In the genomic region with DNA sequence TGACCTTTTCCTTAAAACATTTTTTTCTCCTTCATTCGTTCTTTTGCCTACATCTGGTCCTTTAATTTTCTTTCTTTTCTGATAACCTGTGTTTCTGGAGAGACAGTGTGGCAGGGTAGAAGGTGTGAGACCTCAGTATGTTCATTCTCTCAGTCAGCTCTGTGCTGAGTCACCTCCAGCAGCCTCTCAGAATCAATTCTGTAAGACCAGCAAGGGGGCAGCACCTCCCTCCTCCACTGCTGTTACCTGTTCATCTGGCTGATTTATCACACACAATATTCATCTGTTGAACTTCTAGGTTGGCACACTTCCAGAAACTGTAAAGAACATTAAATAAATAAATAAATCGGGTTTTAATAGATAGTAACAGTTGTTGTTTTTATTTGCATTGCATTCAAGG, we compare ENCODE assay signal across 18 mouse cellular contexts. TPM values are rescaled to one million over a fixed set of nuclear protein-coding genes. Genes with fewer than 3 reads are reported as not detected.
DNase-seq lines count a peak whose midpoint lies in the region; ATAC-seq and TF ChIP-seq lines count a peak whose summit lies in the region.
"Had no signal": no experiment of that assay in that cellular context is flagged by ENCODE, and none has a peak within 500 bp of the region (broad histone marks: within the 10 kb centered on the region; RNA-seq: fewer than 3 reads in every experiment).

No protein-coding gene starts in this region.

- no peak for DNase-seq in hindbrain, postnatal 0 days (ENCODE audit: low spot score)
- DNase-seq in hindbrain, embryonic 10.5 days (ENCODE audit: low spot score): no peak
- DNase-seq in midbrain, postnatal 0 days (ENCODE audit: low spot score): no peak
- no peak for DNase-seq in G1E (ENCODE audit: low spot score)
- no peak for DNase-seq in stomach, postnatal 0 days (ENCODE audit: low spot score)
- no peak for DNase-seq in gastrocnemius, adult 8-10 months (ENCODE audit: low spot score in 2 of 2)
- DNase-seq in lung, postnatal 4 days: no peak
- DNase-seq: cerebellum, adult 9-11 months; gastrocnemius, postnatal 25 days; heart, postnatal 14 days; kidney, adult 2 months; kidney, postnatal 25 days; layer of hippocampus, adult 9-11 months had no signal

- no peak overlapping the region for H3K4me3 ChIP-seq in hindbrain, postnatal 0 days (ENCODE audit: low read length)
- no peak overlapping the region for H3K4me3 ChIP-seq in hindbrain, embryonic 10.5 days
- no peak overlapping the region for H3K4me3 ChIP-seq in midbrain, postnatal 0 days (ENCODE audit: low read depth, low read length)
- no peak overlapping the region for H3K4me3 ChIP-seq in midbrain, embryonic 16.5 days (ENCODE audit: low read depth, low read length)
- H3K4me3 ChIP-seq in G1E (ENCODE audit: low read depth, low read length): no peak overlapping the region
- no peak overlapping the region for H3K4me3 ChIP-seq in stomach, postnatal 0 days (ENCODE audit: low read depth, low read length)
- H3K4me3 ChIP-seq: limb, embryonic 15.5 days; neural tube, embryonic 12.5 days had no signal

- no peaks in the 10 kb centered on the region for H3K9me3 ChIP-seq in hindbrain, postnatal 0 days (ENCODE audit: low read length)
- no peaks in the 10 kb centered on the region for H3K9me3 ChIP-seq in hindbrain, embryonic 10.5 days
- no peaks in the 10 kb centered on the region for H3K9me3 ChIP-seq in midbrain, postnatal 0 days (ENCODE audit: low read length)
- H3K9me3 ChIP-seq in midbrain, embryonic 16.5 days (replicated peaks; ENCODE audit: control insufficient read depth, low read length, poor library complexity, severe bottlenecking): no peaks in the 10 kb centered on the region
- no peaks in the 10 kb centered on the region for H3K9me3 ChIP-seq in G1E (replicated peaks)
- no peaks in the 10 kb centered on the region for H3K9me3 ChIP-seq in stomach, postnatal 0 days (ENCODE audit: control insufficient read depth, low read length)
- H3K9me3 ChIP-seq: limb, embryonic 15.5 days; neural tube, embryonic 12.5 days had no signal

- WGBS in hindbrain, postnatal 0 days: 61% methylated on average over 2 of the region's 2 CpGs
- 73% methylated on average over 2 of the region's 2 CpGs for WGBS in hindbrain, embryonic 10.5 days
- WGBS in midbrain, postnatal 0 days: 66% methylated on average over 2 of the region's 2 CpGs
- 68% methylated on average over 2 of the region's 2 CpGs for WGBS in midbrain, embryonic 16.5 days
- 38% methylated on average over 2 of the region's 2 CpGs for WGBS in stomach, postnatal 0 days

- TF ChIP-seq CTCF in hindbrain, postnatal 0 days (IDR thresholded peaks at IDR 0.05; ENCODE audit: low read depth): peak; percentile 13; the same call in 1 of the 2 replicates
- TF ChIP-seq CTCF in midbrain, postnatal 0 days (IDR thresholded peaks at IDR 0.05): peak; percentile 19; the same call in 1 of the 2 replicates
- no peak for TF ChIP-seq CTCF in G1E (IDR thresholded peaks at IDR 0.05; ENCODE audit: low read depth, low read length)
- peak; percentile 55 for TF ChIP-seq CTCF in stomach, postnatal 0 days (IDR thresholded peaks at IDR 0.05; ENCODE audit: low read depth)

- no peak overlapping the region for H3K4me2 ChIP-seq in hindbrain, postnatal 0 days (ENCODE audit: low read depth, low read length)
- no peak overlapping the region for H3K4me2 ChIP-seq in midbrain, postnatal 0 days (ENCODE audit: low read depth, low read length, poor library complexity, severe bottlenecking)
- H3K4me2 ChIP-seq in midbrain, embryonic 16.5 days (ENCODE audit: low read length): no peak overlapping the region
- H3K4me2 ChIP-seq in stomach, postnatal 0 days (replicated peaks; ENCODE audit: low read depth): no peak overlapping the region
- H3K4me2 ChIP-seq: heart, embryonic 11.5 days; hindbrain, embryonic 14.5 days; limb, embryonic 15.5 days; neural tube, embryonic 12.5 days had no signal

- H3K27ac ChIP-seq in hindbrain, postnatal 0 days: no peak overlapping the region
- H3K27ac ChIP-seq in hindbrain, embryonic 10.5 days: no peak overlapping the region
- no peak overlapping the region for H3K27ac ChIP-seq in midbrain, postnatal 0 days (ENCODE audit: low read depth, low read length)
- no peak overlapping the region for H3K27ac ChIP-seq in midbrain, embryonic 16.5 days (ENCODE audit: low read length)
- no peak overlapping the region for H3K27ac ChIP-seq in stomach, postnatal 0 days (replicated peaks)
- H3K27ac ChIP-seq: hindbrain, embryonic 14.5 days; limb, embryonic 15.5 days; neural tube, embryonic 12.5 days had no signal

- no peak overlapping the region for H3K9ac ChIP-seq in hindbrain, postnatal 0 days (replicated peaks; ENCODE audit: low read length)
- no peak overlapping the region for H3K9ac ChIP-seq in midbrain, postnatal 0 days (replicated peaks; ENCODE audit: low read length, poor library complexity, severe bottlenecking)
- no peak overlapping the region for H3K9ac ChIP-seq in midbrain, embryonic 16.5 days (ENCODE audit: low read depth, low read length)
- H3K9ac ChIP-seq in stomach, postnatal 0 days (ENCODE audit: low read length): no peak overlapping the region
- H3K9ac ChIP-seq: hindbrain, embryonic 14.5 days; limb, embryonic 15.5 days; neural tube, embryonic 12.5 days had no signal

- H3K27me3 ChIP-seq in hindbrain, postnatal 0 days (ENCODE audit: insufficient read depth, low read length): no peaks in the 10 kb centered on the region
- H3K27me3 ChIP-seq in hindbrain, embryonic 10.5 days (ENCODE audit: insufficient read depth, poor library complexity, severe bottlenecking): no peaks in the 10 kb centered on the region
- no peaks in the 10 kb centered on the region for H3K27me3 ChIP-seq in midbrain, postnatal 0 days (ENCODE audit: insufficient read depth, low read length)
- H3K27me3 ChIP-seq in midbrain, embryonic 16.5 days (ENCODE audit: control insufficient read depth, insufficient read depth, low read depth, low read length): no peaks in the 10 kb centered on the region
- no peaks in the 10 kb centered on the region for H3K27me3 ChIP-seq in G1E (ENCODE audit: insufficient read depth, low read length)
- no peaks in the 10 kb centered on the region for H3K27me3 ChIP-seq in stomach, postnatal 0 days (ENCODE audit: control insufficient read depth, insufficient read depth, low read length)
- H3K27me3 ChIP-seq: limb, embryonic 15.5 days; neural tube, embryonic 12.5 days had no signal

- no peak for TF ChIP-seq EP300 in stomach, postnatal 0 days (optimal IDR thresholded peaks at IDR 0.05)

- no peaks in the 10 kb centered on the region for H3K36me3 ChIP-seq in hindbrain, postnatal 0 days (ENCODE audit: insufficient read depth, low read length)
- no peaks in the 10 kb centered on the region; the same call in 1 of the 2 replicates for H3K36me3 ChIP-seq in hindbrain, embryonic 10.5 days
- H3K36me3 ChIP-seq in midbrain, postnatal 0 days (ENCODE audit: insufficient read depth, low read length): no peaks in the 10 kb centered on the region
- H3K36me3 ChIP-seq in midbrain, embryonic 16.5 days (ENCODE audit: control insufficient read depth, insufficient read depth, low read length): no peaks in the 10 kb centered on the region
- H3K36me3 ChIP-seq in G1E (replicated peaks): peaks cover 26% of the 10 kb centered on the region
- H3K36me3 ChIP-seq in stomach, postnatal 0 days (ENCODE audit: control insufficient read depth, insufficient read depth, low read length): no peaks in the 10 kb centered on the region
- H3K36me3 ChIP-seq: limb, embryonic 15.5 days; neural tube, embryonic 12.5 days had no signal

- no peak for ATAC-seq in hindbrain, postnatal 0 days
- no peak for ATAC-seq in midbrain, postnatal 0 days (ENCODE audit: low FRiP score)
- ATAC-seq in midbrain, embryonic 16.5 days: no peak
- peak; percentile 45; the same call in 1 of the 2 replicates for ATAC-seq in G1E (ENCODE audit: extremely low read depth, insufficient number of reproducible peaks, low FRiP score, poor library complexity, severe bottlenecking)
- no peak for ATAC-seq in stomach, postnatal 0 days (ENCODE audit: low FRiP score, low TSS enrichment)

- no peaks in the 10 kb centered on the region for H3K4me1 ChIP-seq in hindbrain, postnatal 0 days (ENCODE audit: insufficient read depth, low read length)
- H3K4me1 ChIP-seq in hindbrain, embryonic 10.5 days (replicated peaks): no peaks in the 10 kb centered on the region
- no peaks in the 10 kb centered on the region for H3K4me1 ChIP-seq in midbrain, postnatal 0 days (ENCODE audit: insufficient read depth, low read length)
- no peaks in the 10 kb centered on the region for H3K4me1 ChIP-seq in midbrain, embryonic 16.5 days (ENCODE audit: control insufficient read depth, insufficient read depth, low read length)
- H3K4me1 ChIP-seq in G1E (ENCODE audit: insufficient read depth, low read depth, low read length): peaks cover 2% of the 10 kb centered on the region; the same call in 1 of the 2 replicates
- no peaks in the 10 kb centered on the region for H3K4me1 ChIP-seq in stomach, postnatal 0 days (replicated peaks; ENCODE audit: control insufficient read depth, insufficient read depth)
- H3K4me1 ChIP-seq: limb, embryonic 15.5 days; neural tube, embryonic 12.5 days had no signal

RNA-seq across cellular contexts. Expression of a gene that starts 13.3 kb away (rescaled TPM):
- 6.6 and 11.4 TPM in 2 replicates for total RNA-seq in hindbrain, postnatal 0 days (2014; rRNA removed)
- 5.7 and 6.2 TPM in 2 replicates for polyA plus RNA-seq in hindbrain, postnatal 0 days (2015; fragmentation: Nextera tagmentation; extraction: Ambion mirVana)
- polyA plus RNA-seq in hindbrain, embryonic 10.5 days (2016; fragmentation: Nextera tagmentation; extraction: Ambion mirVana): 4.3 and 5.6 TPM in 2 replicates
- 6.3 and 6.7 TPM in 2 replicates for total RNA-seq in midbrain, postnatal 0 days (2014; rRNA removed)
- 4.3 and 4.7 TPM in 2 replicates for polyA plus RNA-seq in midbrain, postnatal 0 days (2015; fragmentation: Nextera tagmentation; extraction: Ambion mirVana)
- 4.3 and 4.4 TPM in 2 replicates for polyA plus RNA-seq in midbrain, embryonic 16.5 days (2015; fragmentation: Nextera tagmentation; extraction: Ambion mirVana)
- total RNA-seq in G1E (2014; fragmentation: Nextera tagmentation) (27.6 and 40.9 TPM in 2 replicates), G1E (2017) (14.7 and 16.7 TPM in 2 replicates)
- 20.5 and 27.5 TPM in 2 replicates for polyA plus RNA-seq in G1E (2012)
- 7.9 and 8.7 TPM in 2 replicates for polyA plus RNA-seq in stomach, postnatal 0 days (2015; fragmentation: Nextera tagmentation; extraction: Ambion mirVana)
- 1 to 10 TPM; 3.1 to 5.1 (median 4.2) TPM for total RNA-seq in gastrocnemius, adult 8-10 months (2022)

RNA-seq across cellular contexts. Expression of a gene that starts 36.6 kb away (rescaled TPM):
- total RNA-seq in hindbrain, postnatal 0 days (2014; rRNA removed): 1.4 and 5.6 TPM in 2 replicates
- polyA plus RNA-seq in hindbrain, postnatal 0 days (2015; fragmentation: Nextera tagmentation; extraction: Ambion mirVana): 3.2 and 4.9 TPM in 2 replicates
- polyA plus RNA-seq in hindbrain, embryonic 10.5 days (2016; fragmentation: Nextera tagmentation; extraction: Ambion mirVana): 5.0 and 5.5 TPM in 2 replicates
- total RNA-seq in midbrain, postnatal 0 days (2014; rRNA removed): 0.71 and 2.4 TPM in 2 replicates
- polyA plus RNA-seq in midbrain, postnatal 0 days (2015; fragmentation: Nextera tagmentation; extraction: Ambion mirVana): 3.0 and 3.1 TPM in 2 replicates
- 4.6 TPM in 2 replicates for polyA plus RNA-seq in midbrain, embryonic 16.5 days (2015; fragmentation: Nextera tagmentation; extraction: Ambion mirVana)
- total RNA-seq in G1E (2014; fragmentation: Nextera tagmentation) (14.9 and 19.7 TPM in 2 replicates), G1E (2017) (11.6 and 20.4 TPM in 2 replicates)
- 1.3 and 1.6 TPM in 2 replicates for polyA plus RNA-seq in G1E (2012)
- polyA plus RNA-seq in stomach, postnatal 0 days (2015; fragmentation: Nextera tagmentation; extraction: Ambion mirVana): 1.1 and 2.4 TPM in 2 replicates
- total RNA-seq in gastrocnemius, adult 8-10 months (2022): 1 to 10 TPM; 5.0 to 7.1 (median 6.3) TPM

RNA-seq across cellular contexts. Expression of a gene that starts 36.7 kb away (rescaled TPM):
- total RNA-seq in hindbrain, postnatal 0 days (2014; rRNA removed): 100 and 119 TPM in 2 replicates
- polyA plus RNA-seq in hindbrain, postnatal 0 days (2015; fragmentation: Nextera tagmentation; extraction: Ambion mirVana): 411 and 424 TPM in 2 replicates
- 1,255 and 1,284 TPM in 2 replicates for polyA plus RNA-seq in hindbrain, embryonic 10.5 days (2016; fragmentation: Nextera tagmentation; extraction: Ambion mirVana)
- total RNA-seq in midbrain, postnatal 0 days (2014; rRNA removed): 67.5 and 85.1 TPM in 2 replicates
- 244 and 247 TPM in 2 replicates for polyA plus RNA-seq in midbrain, postnatal 0 days (2015; fragmentation: Nextera tagmentation; extraction: Ambion mirVana)
- polyA plus RNA-seq in midbrain, embryonic 16.5 days (2015; fragmentation: Nextera tagmentation; extraction: Ambion mirVana): 256 and 276 TPM in 2 replicates
- 287 and 297 TPM in 2 replicates for total RNA-seq in G1E (2014; fragmentation: Nextera tagmentation)
- total RNA-seq in G1E (2017): 299 and 354 TPM in 2 replicates
- 191 and 352 TPM in 2 replicates for polyA plus RNA-seq in G1E (2012)
- polyA plus RNA-seq in stomach, postnatal 0 days (2015; fragmentation: Nextera tagmentation; extraction: Ambion mirVana): 1,101 and 1,141 TPM in 2 replicates
- total RNA-seq in gastrocnemius, adult 8-10 months (2022): 100 to 1,000 TPM; 389 to 469 (median 438) TPM

RNA-seq across cellular contexts. Expression of a gene that starts 58.3 kb away (rescaled TPM):
- 20.5 and 21.0 TPM in 2 replicates for total RNA-seq in hindbrain, postnatal 0 days (2014; rRNA removed)
- polyA plus RNA-seq in hindbrain, postnatal 0 days (2015; fragmentation: Nextera tagmentation; extraction: Ambion mirVana): 25.9 and 29.0 TPM in 2 replicates
- 63.4 and 65.1 TPM in 2 replicates for polyA plus RNA-seq in hindbrain, embryonic 10.5 days (2016; fragmentation: Nextera tagmentation; extraction: Ambion mirVana)
- 22.0 and 31.7 TPM in 2 replicates for total RNA-seq in midbrain, postnatal 0 days (2014; rRNA removed)
- polyA plus RNA-seq in midbrain, postnatal 0 days (2015; fragmentation: Nextera tagmentation; extraction: Ambion mirVana): 24.7 and 26.2 TPM in 2 replicates
- 37.4 and 39.9 TPM in 2 replicates for polyA plus RNA-seq in midbrain, embryonic 16.5 days (2015; fragmentation: Nextera tagmentation; extraction: Ambion mirVana)
- total RNA-seq in G1E (2014; fragmentation: Nextera tagmentation) (95.6 and 103 TPM in 2 replicates), G1E (2017) (99.9 and 111 TPM in 2 replicates)
- polyA plus RNA-seq in G1E (2012): 26.9 and 27.2 TPM in 2 replicates
- 30.8 and 31.2 TPM in 2 replicates for polyA plus RNA-seq in stomach, postnatal 0 days (2015; fragmentation: Nextera tagmentation; extraction: Ambion mirVana)
- 10 to 100 TPM; 10.1 to 13.6 (median 11.7) TPM for total RNA-seq in gastrocnemius, adult 8-10 months (2022)

RNA-seq across cellular contexts. Expression of a gene that starts 58.5 kb away (rescaled TPM):
- total RNA-seq in hindbrain, postnatal 0 days (2014; rRNA removed): 21.7 and 23.6 TPM in 2 replicates
- 21.7 and 23.5 TPM in 2 replicates for polyA plus RNA-seq in hindbrain, postnatal 0 days (2015; fragmentation: Nextera tagmentation; extraction: Ambion mirVana)
- polyA plus RNA-seq in hindbrain, embryonic 10.5 days (2016; fragmentation: Nextera tagmentation; extraction: Ambion mirVana): 20.2 and 26.0 TPM in 2 replicates
- 26.3 and 32.7 TPM in 2 replicates for total RNA-seq in midbrain, postnatal 0 days (2014; rRNA removed)
- polyA plus RNA-seq in midbrain, postnatal 0 days (2015; fragmentation: Nextera tagmentation; extraction: Ambion mirVana): 19.4 and 19.8 TPM in 2 replicates
- 18.0 and 18.2 TPM in 2 replicates for polyA plus RNA-seq in midbrain, embryonic 16.5 days (2015; fragmentation: Nextera tagmentation; extraction: Ambion mirVana)
- total RNA-seq in G1E (2014; fragmentation: Nextera tagmentation) (64.0 and 74.2 TPM in 2 replicates), G1E (2017) (53.4 and 58.6 TPM in 2 replicates)
- polyA plus RNA-seq in G1E (2012): 12.8 and 13.7 TPM in 2 replicates
- 12.9 and 14.1 TPM in 2 replicates for polyA plus RNA-seq in stomach, postnatal 0 days (2015; fragmentation: Nextera tagmentation; extraction: Ambion mirVana)
- total RNA-seq in gastrocnemius, adult 8-10 months (2022): 10 to 100 TPM; 22.3 to 43.6 (median 33.4) TPM
